Mouse (Mus musculus) embryonic facial prominence, embryonic 12.5 days (tissue): ENCODE data around the gene Retreg3. TPM values are rescaled to one million over a fixed set of nuclear protein-coding genes. Genes with fewer than 3 reads are reported as not detected.

Experiments
- ATAC-seq: fragments of 200-750 bp; cut with Nextera tagmentation; 2 replicates; pipeline ENCODE4 v1.8.0; 2017; ENCODE audit not compliant: insufficient number of reproducible peaks, insufficient read depth, low FRiP score, low TSS enrichment
- H3K27ac ChIP-seq: fragments of 300-500 bp; sonication (generic); 2 replicates; pipeline ENCODE4 v1.5.1; 2016; ENCODE audit warnings: mild to moderate bottlenecking
- H3K27me3 ChIP-seq: fragments of 300-500 bp; sonication (generic); 2 replicates; pipeline ENCODE4 v1.6.1; 2016; ENCODE audit warnings: mild to moderate bottlenecking, moderate library complexity
- H3K36me3 ChIP-seq: fragments of 300-500 bp; sonication (generic); 2 replicates; pipeline ENCODE4 v1.6.1; 2016; ENCODE audit warnings: mild to moderate bottlenecking
- H3K4me1 ChIP-seq: fragments of 300-500 bp; sonication (generic); 2 replicates; pipeline ENCODE4 v1.6.1; 2016
- H3K4me2 ChIP-seq: fragments of 300-500 bp; sonication (generic); replicated peaks from 2 replicates; pipeline ENCODE4 v1.6.1; 2016; ENCODE audit warnings: mild to moderate bottlenecking, moderate library complexity
- H3K4me3 ChIP-seq: fragments of 300-500 bp; sonication (generic); 2 replicates; pipeline ENCODE4 v1.5.1; 2016; ENCODE audit warnings: mild to moderate bottlenecking
- H3K9ac ChIP-seq: fragments of 300-500 bp; sonication (generic); 2 replicates; pipeline ENCODE4 v1.6.1; 2016; ENCODE audit warnings: mild to moderate bottlenecking, moderate library complexity
- H3K9me3 ChIP-seq: fragments of 300-500 bp; sonication (generic); 2 replicates; pipeline ENCODE4 v1.6.1; 2016; ENCODE audit warnings: mild to moderate bottlenecking, moderate library complexity
- WGBS: fragments of 180-500 bp; shearing (Covaris S2); methylation state at CpG from one replicate; pipeline ENCODE4 v1.1.7; 2016; 5-methylcytosine and 5-hydroxymethylcytosine counted together
- polyA plus RNA-seq: library from polyadenylated mRNA; unstranded; fragments of >200 nt; fragmentation: Nextera tagmentation; extraction: Ambion mirVana; gene quantifications from 2 replicates; pipeline ENCODE4 v1.2.1, GENCODE M21; 2016

Gene Retreg3
- polyA plus RNA-seq, 1 experiment from 2014 or later: 18.6 TPM

DNA sequence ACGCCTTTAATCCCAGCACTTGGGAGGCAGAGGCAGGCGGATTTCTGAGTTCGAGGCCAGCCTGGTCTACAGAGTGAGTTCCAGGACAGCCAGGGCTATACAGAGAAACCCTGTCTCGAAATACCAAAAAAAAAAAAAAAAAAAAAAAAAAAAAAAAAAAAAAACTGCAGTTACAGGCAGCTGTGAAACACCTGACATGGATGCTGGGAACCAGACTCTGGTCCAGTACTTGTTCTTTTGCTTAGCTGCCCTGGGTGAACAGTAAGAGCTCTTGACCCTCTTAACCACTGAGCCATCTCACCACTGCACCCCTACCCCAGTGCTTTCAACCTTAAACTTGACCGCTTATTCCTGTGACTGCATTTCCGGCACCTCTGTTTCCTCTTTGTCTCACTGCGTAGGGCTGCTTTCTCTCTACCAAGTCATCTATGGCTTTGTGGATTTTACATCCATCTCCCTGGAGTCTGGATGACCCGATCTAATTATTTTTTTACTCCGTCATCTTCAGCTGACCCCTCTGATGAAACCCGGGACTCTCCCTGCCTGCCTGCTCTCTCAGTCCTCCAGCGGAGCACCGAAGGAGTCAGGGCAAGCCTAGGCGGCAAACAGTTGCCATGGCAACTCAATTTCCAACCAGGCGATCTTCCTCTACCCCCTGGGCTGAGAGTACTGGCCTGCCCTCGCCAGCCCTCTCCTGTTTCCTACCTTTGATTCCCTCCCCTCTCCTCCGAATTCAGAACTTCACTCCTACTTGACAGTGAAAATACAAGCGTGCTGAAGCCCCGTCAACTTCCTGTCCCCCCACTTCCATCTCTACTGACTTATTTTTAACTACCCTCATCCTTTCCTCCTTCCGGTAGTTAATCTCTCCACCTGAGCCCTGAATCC lies 23.9 kb upstream of the Retreg3 start:
- Histone ChIP-seq H3K27ac (no peak overlapping the region), H3K9me3 (no peaks in the 10 kb centered on the region), H3K9ac (no peak overlapping the region), H3K4me2 (peak overlapping the region; percentile 48), H3K36me3 (no peaks in the 10 kb centered on the region), H3K4me1 (peaks cover 25% of the 10 kb centered on the region), H3K4me3 (peak overlapping the region; percentile 26), H3K27me3 (peaks cover 8% of the 10 kb centered on the region)
- no peak for ATAC-seq
- WGBS: 21% methylated on average over 19 of the region's 19 CpGs

DNA sequence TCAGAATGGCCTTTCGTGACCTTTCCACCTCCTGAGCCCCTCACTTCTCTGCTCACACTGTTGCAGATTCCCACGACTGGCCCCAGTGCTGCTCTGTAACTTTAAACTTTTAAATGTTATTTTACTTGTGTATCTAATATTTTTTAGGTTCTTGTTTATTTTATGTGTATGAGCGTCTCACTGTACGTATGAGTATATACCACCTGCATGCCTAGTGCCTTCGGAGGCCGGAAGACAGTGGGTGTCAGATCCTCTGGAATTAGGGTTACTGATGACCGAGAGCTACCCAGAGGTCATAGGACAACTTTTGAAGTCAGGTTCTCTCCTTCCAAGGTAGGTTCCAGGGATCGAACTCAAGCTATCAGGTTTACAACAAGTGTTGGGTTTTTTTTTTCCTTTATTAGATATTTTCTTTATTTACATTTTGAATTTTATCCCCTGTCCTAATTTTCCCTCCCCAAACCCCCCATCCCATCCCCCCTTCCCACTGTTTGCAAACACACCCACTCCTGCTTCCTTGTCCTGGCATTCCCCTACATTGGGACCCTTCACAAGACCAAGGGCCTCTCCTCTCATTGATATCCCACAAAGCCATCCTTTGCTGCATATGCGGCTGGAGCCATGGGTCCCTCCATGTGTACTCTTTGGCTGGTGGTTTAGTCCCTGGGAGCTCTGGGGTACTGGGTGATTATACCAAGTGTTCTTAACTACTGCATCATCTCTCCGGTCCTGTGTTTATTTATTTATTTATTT lies 22.7 kb upstream of the Retreg3 start:
- Histone ChIP-seq H3K9ac (no peak overlapping the region), H3K4me3 (no peak overlapping the region), H3K27me3 (peaks cover 8% of the 10 kb centered on the region), H3K4me2 (no peak overlapping the region), H3K4me1 (peaks cover 18% of the 10 kb centered on the region; the same call in 1 of the 2 replicates), H3K36me3 (no peaks in the 10 kb centered on the region), H3K27ac (no peak overlapping the region), H3K9me3 (no peaks in the 10 kb centered on the region)
- 87% methylated on average over 10 of the region's 10 CpGs for WGBS
- no peak for ATAC-seq

DNA sequence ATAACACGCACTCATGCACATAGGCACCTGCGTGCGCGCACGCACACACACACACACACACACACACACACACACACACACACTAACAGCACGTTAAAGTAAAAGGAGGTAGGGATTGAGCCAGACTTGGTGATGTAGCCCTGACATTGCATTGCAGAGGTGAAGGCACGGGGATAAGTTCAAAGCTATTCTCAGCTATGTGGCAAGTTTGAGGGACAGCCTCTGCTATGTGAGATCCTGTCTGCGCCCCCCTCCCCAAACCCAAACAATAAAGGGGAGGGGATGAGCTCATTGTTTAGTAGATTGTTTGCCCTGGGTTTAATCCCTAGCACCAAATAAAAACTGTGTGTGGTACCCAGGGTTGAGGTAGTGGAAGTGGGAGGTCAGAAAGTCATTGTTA lies 21.4 kb upstream of the Retreg3 start:
- Histone ChIP-seq H3K36me3 (no peaks in the 10 kb centered on the region), H3K27me3 (peaks cover 8% of the 10 kb centered on the region), H3K4me2 (no peak overlapping the region), H3K4me3 (no peak overlapping the region), H3K9ac (no peak overlapping the region), H3K9me3 (no peaks in the 10 kb centered on the region), H3K27ac (no peak overlapping the region), H3K4me1 (peaks cover 14% of the 10 kb centered on the region; the same call in 1 of the 2 replicates)
- WGBS: 82% methylated on average over 8 of the region's 8 CpGs
- ATAC-seq: no peak

DNA sequence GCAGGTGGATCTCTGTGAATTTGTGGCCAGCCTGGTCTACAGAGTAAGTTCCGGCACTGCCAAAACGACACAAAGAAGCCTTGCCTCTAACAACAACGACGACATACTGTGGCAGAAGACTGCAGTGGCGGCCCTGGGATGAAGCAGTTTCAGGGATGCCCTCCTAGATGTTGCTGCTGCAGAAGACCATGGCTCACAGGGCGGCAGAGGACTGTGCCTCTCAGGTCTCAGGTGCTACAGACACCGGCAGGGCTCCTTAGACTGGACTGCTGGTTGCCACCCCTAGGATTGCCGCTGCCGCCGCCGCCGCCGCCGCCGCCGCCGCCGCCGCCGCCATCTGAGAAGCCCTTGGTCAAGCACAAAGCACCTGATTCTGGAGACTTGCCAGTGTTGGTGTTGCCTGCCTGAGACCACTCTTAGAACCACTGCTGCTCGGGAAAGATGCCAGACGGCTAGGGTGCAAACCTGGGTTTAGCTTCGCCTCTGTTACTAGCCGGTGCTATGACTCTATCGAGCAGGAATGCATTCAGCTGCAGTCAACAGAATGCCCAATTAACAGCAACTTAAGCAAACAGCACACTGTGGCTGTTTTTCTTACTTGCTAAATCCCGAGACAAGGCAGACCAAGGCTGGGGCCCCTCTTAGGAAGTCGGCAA lies 20.6 kb upstream of the Retreg3 start:
- Histone ChIP-seq H3K4me1 (peaks cover 14% of the 10 kb centered on the region; the same call in 1 of the 2 replicates), H3K4me3 (peak overlapping the region; percentile 23)
- ATAC-seq: no peak

DNA sequence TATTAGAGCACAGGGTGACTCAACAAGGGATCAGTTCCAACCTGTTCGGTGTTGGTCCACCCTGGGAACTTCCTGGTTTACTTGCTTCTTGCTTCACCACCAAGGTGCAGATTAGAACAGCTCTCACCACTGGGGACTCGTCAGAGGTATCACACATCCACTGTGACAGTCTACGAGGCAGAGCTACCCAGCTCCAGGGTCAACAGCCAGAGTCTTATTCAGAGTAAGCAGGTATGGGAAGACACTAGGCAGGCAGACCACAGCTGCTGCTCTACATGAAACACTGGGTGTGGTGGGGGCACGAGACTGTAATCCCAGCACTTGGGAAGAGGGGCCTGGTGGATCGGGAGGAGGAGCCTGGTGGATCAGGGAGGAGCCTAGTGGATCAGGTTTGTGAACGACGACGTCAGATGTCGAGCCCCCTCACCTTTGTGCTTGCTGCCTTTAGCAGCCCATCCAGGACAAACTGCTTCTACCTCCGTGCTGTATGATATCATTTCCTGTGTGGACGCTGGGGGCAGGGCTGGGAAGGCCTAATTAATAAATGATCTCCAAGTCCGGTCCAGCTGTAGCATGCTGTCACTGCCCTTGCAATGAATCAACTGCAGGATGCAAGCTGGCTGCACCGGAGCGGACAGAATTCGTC lies 19.0 kb upstream of the Retreg3 start:
- Histone ChIP-seq H3K4me2 (peak overlapping the region; percentile 21; the same call in 1 of the 2 replicates), H3K4me3 (no peak overlapping the region), H3K4me1 (peaks cover 10% of the 10 kb centered on the region; the same call in 1 of the 2 replicates), H3K36me3 (no peaks in the 10 kb centered on the region), H3K27me3 (peaks cover 8% of the 10 kb centered on the region), H3K9ac (no peak overlapping the region), H3K9me3 (no peaks in the 10 kb centered on the region), H3K27ac (no peak overlapping the region)
- 29% methylated on average over 15 of the region's 15 CpGs for WGBS
- ATAC-seq: peak; percentile 42; the same call in 1 of the 2 replicates

More for the DNA sequence above, 20.6 kb upstream of the Retreg3 start:
- Histone ChIP-seq H3K27ac (no peak overlapping the region), H3K9me3 (no peaks in the 10 kb centered on the region), H3K27me3 (peaks cover 8% of the 10 kb centered on the region), H3K4me2 (peak overlapping the region; percentile 42), H3K9ac (no peak overlapping the region), H3K36me3 (no peaks in the 10 kb centered on the region)
- 44% methylated on average over 27 of the region's 27 CpGs for WGBS

DNA sequence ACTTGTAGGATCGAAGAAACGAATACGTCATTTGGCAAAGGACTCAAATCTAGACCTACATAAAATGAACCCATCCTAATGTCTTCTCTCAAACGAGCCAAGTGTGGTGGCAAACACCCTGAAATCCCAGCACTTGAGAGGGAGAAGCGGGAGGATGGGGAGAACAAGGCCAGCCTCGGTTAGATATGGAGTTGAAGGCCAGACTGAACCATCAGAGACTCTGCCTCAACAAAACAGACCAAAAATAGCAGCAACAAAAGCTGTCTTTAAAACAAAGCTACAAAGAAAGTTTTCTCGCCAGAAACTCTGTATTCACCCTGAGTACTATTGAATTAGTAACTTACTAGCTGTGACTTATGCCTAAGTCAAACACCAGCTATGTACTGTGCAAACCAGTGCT lies 17.3 kb upstream of the Retreg3 start:
- 80% methylated on average over 7 of the region's 7 CpGs for WGBS
- H3K4me3 ChIP-seq: no peak overlapping the region
- no peaks in the 10 kb centered on the region for H3K9me3 ChIP-seq
- H3K36me3 ChIP-seq: no peaks in the 10 kb centered on the region
- ATAC-seq: no peak
- no peak overlapping the region for H3K4me2 ChIP-seq
- peaks cover 7% of the 10 kb centered on the region; the same call in 1 of the 2 replicates for H3K4me1 ChIP-seq
- H3K27me3 ChIP-seq: peaks cover 8% of the 10 kb centered on the region
- no peak overlapping the region for H3K27ac ChIP-seq
- no peak overlapping the region for H3K9ac ChIP-seq

DNA sequence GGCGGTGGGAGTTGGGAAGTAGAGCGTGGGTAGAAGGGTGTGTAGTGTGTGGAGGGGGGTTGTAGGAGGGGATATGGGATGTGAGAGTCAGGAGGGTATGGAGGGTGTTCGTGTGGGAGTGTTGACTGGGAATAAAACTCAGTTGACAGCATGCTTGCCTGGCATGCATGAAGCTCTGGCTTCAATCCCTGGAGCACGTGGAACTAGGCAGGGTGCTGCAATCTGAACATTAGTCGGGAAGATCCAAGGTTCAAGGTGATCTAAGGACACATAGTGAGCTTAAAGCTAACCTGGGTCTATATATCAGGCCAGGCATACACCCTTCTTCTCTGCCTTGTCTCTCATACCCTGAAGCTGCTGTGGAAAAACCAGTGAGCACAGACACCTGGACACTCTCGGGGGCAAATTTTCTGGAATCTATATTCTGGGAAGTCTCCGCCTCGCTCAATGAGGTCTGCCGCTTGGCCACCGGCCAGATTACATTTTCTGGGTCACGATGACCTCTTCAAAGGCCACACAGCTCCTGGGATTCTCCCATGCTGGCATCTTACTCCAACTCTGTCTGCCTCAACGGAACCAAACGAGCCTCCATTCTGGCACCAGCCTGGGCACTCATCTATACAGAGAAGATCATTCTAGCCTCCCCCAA lies 14.6 kb upstream of the Retreg3 start:
- Histone ChIP-seq H3K9ac (no peak overlapping the region), H3K4me3 (no peak overlapping the region), H3K27me3 (no peaks in the 10 kb centered on the region), H3K27ac (no peak overlapping the region), H3K4me1 (no peaks in the 10 kb centered on the region), H3K9me3 (no peaks in the 10 kb centered on the region), H3K4me2 (no peak overlapping the region), H3K36me3 (no peaks in the 10 kb centered on the region)
- no peak for ATAC-seq
- WGBS: 80% methylated on average over 13 of the region's 13 CpGs

DNA sequence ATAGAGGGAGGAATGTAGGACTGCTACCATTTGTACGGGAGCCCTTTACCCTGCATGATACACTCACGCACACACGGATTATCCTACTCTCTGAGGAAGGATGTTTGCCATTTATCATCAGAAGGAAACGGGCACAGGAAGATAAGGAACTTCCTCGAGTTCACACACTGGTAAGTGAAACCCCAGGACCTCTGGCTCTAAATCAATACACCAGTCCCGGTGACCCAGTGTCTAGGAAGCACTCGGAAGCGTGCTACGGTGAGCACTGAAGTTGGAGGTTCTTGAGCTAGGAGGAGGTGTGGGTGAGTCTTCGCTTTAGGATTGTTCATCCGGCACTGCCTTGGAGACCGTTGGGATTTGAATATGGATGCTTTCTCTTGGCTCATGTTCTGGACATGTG lies 13.3 kb upstream of the Retreg3 start:
- no peak overlapping the region for H3K9ac ChIP-seq
- H3K36me3 ChIP-seq: no peaks in the 10 kb centered on the region
- H3K27me3 ChIP-seq: no peaks in the 10 kb centered on the region
- no peak overlapping the region for H3K4me2 ChIP-seq
- H3K27ac ChIP-seq: no peak overlapping the region
- H3K4me1 ChIP-seq: no peaks in the 10 kb centered on the region
- H3K4me3 ChIP-seq: no peak overlapping the region
- ATAC-seq: no peak
- no peaks in the 10 kb centered on the region for H3K9me3 ChIP-seq
- 86% methylated on average over 12 of the region's 12 CpGs for WGBS

DNA sequence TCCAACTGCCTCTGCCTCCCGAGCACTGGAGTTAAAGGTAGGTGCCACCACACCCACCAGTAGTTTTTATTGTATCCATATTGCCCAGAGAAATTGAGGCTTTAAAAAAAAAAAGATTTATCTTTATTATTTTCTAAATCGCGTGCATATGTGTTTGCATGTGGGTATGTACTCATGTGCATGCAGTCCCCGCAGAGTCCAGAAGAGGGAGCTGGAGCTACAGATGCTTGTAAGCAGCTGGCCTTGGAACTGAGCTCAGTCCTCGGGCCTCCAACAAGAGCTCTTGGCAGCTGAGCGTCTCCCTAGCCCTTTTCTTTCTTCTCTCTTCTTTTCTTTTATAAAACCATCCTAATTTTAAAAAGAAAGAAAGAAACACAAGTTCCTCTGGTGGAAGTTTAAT lies 12.0 kb upstream of the Retreg3 start:
- Histone ChIP-seq H3K9ac (no peak overlapping the region), H3K36me3 (peaks cover 4% of the 10 kb centered on the region), H3K9me3 (no peaks in the 10 kb centered on the region), H3K4me1 (no peaks in the 10 kb centered on the region), H3K4me3 (no peak overlapping the region), H3K27ac (no peak overlapping the region), H3K4me2 (no peak overlapping the region), H3K27me3 (no peaks in the 10 kb centered on the region)
- 86% methylated on average over 6 of the region's 6 CpGs for WGBS
- ATAC-seq: no peak

DNA sequence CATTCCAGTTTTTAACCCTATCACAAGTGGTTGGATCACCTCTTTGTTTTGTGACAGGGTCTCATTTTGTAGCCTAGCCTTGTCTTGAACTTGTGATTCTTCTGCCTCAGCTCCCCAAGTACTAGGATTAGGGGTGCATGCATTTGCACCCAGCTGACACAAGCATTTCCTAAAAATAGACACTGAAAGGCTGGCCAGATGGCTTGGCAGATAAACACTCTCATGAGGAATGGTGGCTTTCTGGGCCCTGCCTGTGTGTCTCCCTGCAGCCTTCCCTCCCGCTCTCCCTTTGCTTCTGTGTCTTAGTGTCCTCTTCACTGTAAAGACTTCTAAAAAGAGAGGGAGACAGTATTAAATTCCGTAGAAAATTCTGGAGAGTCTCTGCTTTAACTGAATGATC lies 11.5 kb upstream of the Retreg3 start:
- no peak for ATAC-seq
- H3K4me1 ChIP-seq: no peaks in the 10 kb centered on the region
- H3K4me3 ChIP-seq: no peak overlapping the region
- no peak overlapping the region for H3K27ac ChIP-seq
- H3K36me3 ChIP-seq: peaks cover 9% of the 10 kb centered on the region
- H3K27me3 ChIP-seq: no peaks in the 10 kb centered on the region
- no peak overlapping the region for H3K4me2 ChIP-seq
- no peaks in the 10 kb centered on the region for H3K9me3 ChIP-seq
- 95% methylated on average over 2 of the region's 2 CpGs for WGBS
- H3K9ac ChIP-seq: no peak overlapping the region
